Mouse (Mus musculus): ENCODE results near the gene Isyna1. TPM values are rescaled to one million over a fixed set of nuclear protein-coding genes. Genes with fewer than 3 reads are reported as not detected.
"Not testable (repeated sequence)": the region's sequence is repeated elsewhere in the genome, so short reads cannot be mapped to it uniquely, and the experiment has no call there.

Gene Isyna1
- polyA plus RNA-seq, 1 experiment from 2014 or later, result 162 TPM

DNA sequence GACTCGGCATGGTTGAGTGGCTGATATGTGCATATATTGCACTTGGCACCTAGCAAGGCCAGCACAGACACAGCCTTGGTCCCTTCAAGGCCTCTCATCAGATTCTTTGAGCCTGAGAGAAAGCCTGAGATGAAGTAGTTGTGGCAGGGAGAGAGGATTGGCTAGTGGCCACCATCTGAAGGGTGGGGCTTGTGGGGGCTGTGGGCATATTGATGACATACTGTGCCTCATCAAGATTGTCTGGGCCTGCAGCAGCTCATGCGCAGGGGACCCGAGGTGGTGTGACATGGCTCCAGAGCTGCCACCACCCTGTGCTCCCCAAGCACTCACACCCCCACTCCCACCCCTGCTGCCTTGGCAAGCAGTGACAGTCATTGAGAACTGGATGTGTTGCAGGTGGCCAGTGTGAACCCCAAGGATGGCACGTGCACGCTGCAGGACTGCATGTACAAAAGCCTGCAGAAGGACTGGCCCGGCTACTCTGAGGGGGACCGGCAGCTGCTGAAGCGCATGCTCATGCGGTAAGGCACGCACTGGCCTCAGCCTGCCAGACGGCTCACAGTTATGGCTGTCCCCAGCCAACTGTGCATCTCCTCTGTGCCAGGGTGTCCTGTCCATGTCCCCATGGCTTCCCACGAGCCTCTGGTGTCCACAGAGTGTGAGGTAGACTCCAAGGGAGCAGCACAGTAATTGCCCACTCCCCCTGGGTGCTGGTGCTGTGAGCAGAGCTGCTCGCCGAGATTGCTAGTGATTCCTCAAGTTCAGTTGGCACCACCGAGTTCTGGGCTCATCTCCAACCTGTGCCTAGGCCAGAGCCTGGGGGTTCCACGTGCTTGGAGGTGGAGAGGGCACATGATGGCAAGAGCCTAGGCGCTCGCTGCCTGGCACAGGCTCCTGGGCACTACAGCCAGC is 10.4 kb upstream of the Isyna1 start:
- H3K36me3 ChIP-seq, result peaks cover 94% of the 10 kb centered on the region
- no peak overlapping the region for H3K27ac ChIP-seq
- H3K4me1 ChIP-seq, result no peaks in the 10 kb centered on the region
- no peaks in the 10 kb centered on the region for H3K27me3 ChIP-seq
- H3K9me3 ChIP-seq, result no peaks in the 10 kb centered on the region
- no peak overlapping the region for H3K4me2 ChIP-seq (replicated peaks)
- no peak for ATAC-seq (ENCODE audit: low FRiP score, low read depth)
- WGBS, result 94% methylated on average over 18 of the region's 18 CpGs
- no peak overlapping the region for H3K9ac ChIP-seq
- no peak overlapping the region for H3K4me3 ChIP-seq

DNA sequence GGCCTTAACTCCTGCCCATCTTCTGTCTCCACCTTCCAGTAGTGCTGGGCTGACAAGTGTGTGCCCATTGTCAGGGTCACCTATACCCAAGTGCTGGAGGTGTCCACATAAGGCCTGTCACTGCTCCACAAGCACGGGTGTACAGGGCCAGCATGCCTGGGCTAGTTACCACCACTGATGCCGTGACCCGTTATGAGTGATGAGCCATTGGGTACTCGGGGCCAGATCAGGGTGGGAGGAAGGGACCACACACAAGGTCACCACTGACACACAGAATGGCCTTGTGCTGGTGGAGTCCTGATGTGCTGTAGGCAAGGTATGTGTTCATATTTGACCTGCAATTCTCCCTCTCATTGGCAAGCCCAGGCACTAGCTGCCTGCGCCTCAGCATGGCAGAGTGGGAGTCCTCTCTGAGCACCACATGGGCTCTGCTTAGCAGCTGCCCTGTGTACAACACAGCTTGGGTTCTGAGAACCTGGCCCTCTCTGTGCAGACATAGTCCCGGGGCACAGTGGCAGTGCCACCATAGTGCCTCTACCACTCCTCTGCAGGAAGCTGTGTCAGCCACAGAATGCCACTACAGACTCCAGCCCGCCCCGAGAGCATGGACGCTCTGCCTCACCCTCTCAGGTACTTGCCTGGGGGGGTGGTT is 9.4 kb upstream of the Isyna1 start:
- no peaks in the 10 kb centered on the region for H3K4me1 ChIP-seq
- H3K9me3 ChIP-seq, result no peaks in the 10 kb centered on the region
- 88% methylated on average over 9 of the region's 9 CpGs for WGBS
- no peak overlapping the region for H3K27ac ChIP-seq
- H3K27me3 ChIP-seq, result no peaks in the 10 kb centered on the region
- no peak overlapping the region for H3K4me2 ChIP-seq (replicated peaks)
- ATAC-seq (ENCODE audit: low FRiP score, low read depth), result no peak
- peaks cover 97% of the 10 kb centered on the region for H3K36me3 ChIP-seq
- H3K4me3 ChIP-seq, result no peak overlapping the region
- H3K9ac ChIP-seq, result no peak overlapping the region

DNA sequence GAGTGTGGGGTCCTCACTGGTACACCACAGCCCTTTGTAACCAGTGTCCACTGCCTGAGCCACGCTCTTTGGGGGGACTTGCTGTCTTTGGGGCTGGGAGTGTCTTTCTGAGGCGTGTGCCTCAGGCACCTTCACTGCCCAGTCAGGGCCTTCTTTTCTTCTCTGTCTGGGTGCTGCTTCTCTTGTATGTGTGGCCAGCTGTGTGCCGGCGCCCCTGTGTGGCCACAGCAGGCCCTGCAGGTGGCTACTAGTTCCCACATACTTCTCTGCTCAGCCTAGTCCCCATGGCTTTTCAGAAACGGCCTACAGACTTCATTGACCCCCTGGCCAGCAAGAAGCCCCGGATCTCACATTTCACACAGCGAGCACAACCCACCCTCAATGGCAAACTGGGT is 8.9 kb upstream of the Isyna1 start:
- Histone ChIP-seq H3K9me3 (no peaks in the 10 kb centered on the region), H3K9ac (no peak overlapping the region), H3K36me3 (peaks cover 98% of the 10 kb centered on the region), H3K27ac (no peak overlapping the region), H3K4me2 (replicated peaks) (no peak overlapping the region), H3K4me1 (no peaks in the 10 kb centered on the region), H3K4me3 (no peak overlapping the region), H3K27me3 (no peaks in the 10 kb centered on the region)
- WGBS, result 46% methylated on average over 7 of the region's 7 CpGs
- 0 out of 2 replicates have a peak, but pooled peaks have one; percentile 39 for ATAC-seq (ENCODE audit: low FRiP score, low read depth)

DNA sequence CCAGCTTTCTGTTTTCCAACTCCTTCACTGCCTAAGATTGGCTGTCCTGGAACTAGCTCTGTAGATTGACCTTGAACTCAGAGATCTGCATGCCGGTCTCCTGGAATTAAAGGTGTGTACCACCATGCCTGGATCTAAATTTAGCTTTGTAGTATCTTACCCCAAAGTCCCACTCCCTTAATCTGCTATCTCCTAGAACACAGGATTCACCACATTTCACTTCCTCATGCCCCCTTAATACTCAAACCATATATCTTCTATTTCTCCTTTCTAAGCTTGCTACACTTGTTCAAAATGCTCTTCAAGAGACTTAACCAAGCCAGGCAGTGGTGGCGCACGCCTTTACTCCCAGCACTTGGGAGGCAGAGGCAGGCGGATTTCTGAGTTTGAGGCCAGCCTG is 6.2 kb upstream of the Isyna1 start:
- 92% methylated on average over 4 of the region's 4 CpGs for WGBS
- H3K9ac ChIP-seq; ATAC-seq (ENCODE audit: low FRiP score, low read depth); H3K4me1 ChIP-seq; H3K4me3 ChIP-seq; H3K27me3 ChIP-seq; H3K27ac ChIP-seq; H3K9me3 ChIP-seq; H3K4me2 ChIP-seq (replicated peaks): not testable (repeated sequence)
- H3K36me3 ChIP-seq, result peaks cover 93% of the 10 kb centered on the region

DNA sequence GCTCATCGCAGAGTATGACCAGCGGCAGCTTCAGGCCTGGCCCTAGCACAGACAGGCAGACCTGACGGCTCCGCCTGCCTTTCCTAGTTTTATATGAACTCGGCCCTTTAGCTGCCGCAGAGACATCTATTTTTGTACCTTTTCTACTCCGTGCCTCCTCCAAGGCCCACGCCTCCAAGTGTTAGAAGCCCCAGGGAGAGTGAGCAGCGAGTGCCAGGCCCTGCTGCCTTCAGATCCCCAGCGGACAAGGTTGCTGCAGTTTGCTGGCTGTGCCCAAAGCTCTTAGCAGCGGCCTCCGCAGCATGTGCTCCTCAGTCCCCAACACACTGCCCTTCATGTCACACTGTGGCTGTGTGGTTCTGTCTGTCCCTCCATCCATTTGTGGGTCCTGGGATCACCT is 2.6 kb upstream of the Isyna1 start:
- Histone ChIP-seq H3K4me3 (0 out of 2 replicates have a peak overlapping the region, but pooled peaks have one; percentile 1), H3K27me3 (no peaks in the 10 kb centered on the region), H3K4me1 (peaks cover 30% of the 10 kb centered on the region), H3K9ac (no peak overlapping the region), H3K9me3 (no peaks in the 10 kb centered on the region), H3K27ac (no peak overlapping the region), H3K4me2 (replicated peaks) (no peak overlapping the region), H3K36me3 (peaks cover 70% of the 10 kb centered on the region)
- no peak for ATAC-seq (ENCODE audit: low FRiP score, low read depth)
- 86% methylated on average over 12 of the region's 12 CpGs for WGBS

DNA sequence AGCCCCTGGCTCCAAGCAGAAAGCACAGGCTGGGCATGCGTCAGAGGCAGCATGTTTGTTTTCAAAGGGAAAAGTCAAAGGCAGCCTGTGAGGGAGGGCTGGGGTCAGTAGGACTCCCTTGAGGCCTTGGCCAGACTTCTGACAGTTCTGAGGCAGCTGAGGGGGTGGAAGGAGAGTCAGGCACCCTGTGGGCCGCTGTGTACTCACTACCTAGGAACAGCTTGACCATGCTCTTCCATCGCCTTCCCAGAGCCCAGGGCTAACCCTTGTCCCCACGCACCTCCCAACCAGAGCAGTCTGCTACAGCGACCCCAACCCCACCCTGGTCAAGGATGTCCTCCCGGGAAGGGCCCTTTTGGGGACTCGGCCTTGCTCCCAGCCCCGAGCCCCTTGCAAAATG is 1.0 kb upstream of the Isyna1 start:
- H3K9me3 ChIP-seq, result no peaks in the 10 kb centered on the region
- peak overlapping the region; percentile 98 for H3K4me2 ChIP-seq (replicated peaks)
- H3K27ac ChIP-seq, result peak overlapping the region; percentile 79; the same call in 1 of the 2 replicates
- ATAC-seq (ENCODE audit: low FRiP score, low read depth), result no peak
- no peaks in the 10 kb centered on the region for H3K27me3 ChIP-seq
- H3K4me1 ChIP-seq, result peaks cover 46% of the 10 kb centered on the region
- H3K36me3 ChIP-seq, result peaks cover 61% of the 10 kb centered on the region
- peak overlapping the region; percentile 59; the same call in 1 of the 2 replicates for H3K9ac ChIP-seq
- H3K4me3 ChIP-seq, result peak overlapping the region; percentile 70
- 54% methylated on average over 8 of the region's 8 CpGs for WGBS

GRCm38 (mm10) chr8:70594621-70595564 is 720 bp downstream of the Isyna1 start:
- Histone ChIP-seq H3K27ac (peak overlapping the region; percentile 79), H3K9ac (peak overlapping the region; percentile 78), H3K4me3 (peak overlapping the region; percentile 70), H3K4me1 (peaks cover 62% of the 10 kb centered on the region), H3K27me3 (no peaks in the 10 kb centered on the region), H3K36me3 (peaks cover 50% of the 10 kb centered on the region), H3K9me3 (no peaks in the 10 kb centered on the region), H3K4me2 (replicated peaks) (peak overlapping the region; percentile 98)
- 7% methylated on average over 82 of the region's 82 CpGs for WGBS
- ATAC-seq (ENCODE audit: low FRiP score, low read depth), result peak; percentile 1; the same call in 1 of the 2 replicates

DNA sequence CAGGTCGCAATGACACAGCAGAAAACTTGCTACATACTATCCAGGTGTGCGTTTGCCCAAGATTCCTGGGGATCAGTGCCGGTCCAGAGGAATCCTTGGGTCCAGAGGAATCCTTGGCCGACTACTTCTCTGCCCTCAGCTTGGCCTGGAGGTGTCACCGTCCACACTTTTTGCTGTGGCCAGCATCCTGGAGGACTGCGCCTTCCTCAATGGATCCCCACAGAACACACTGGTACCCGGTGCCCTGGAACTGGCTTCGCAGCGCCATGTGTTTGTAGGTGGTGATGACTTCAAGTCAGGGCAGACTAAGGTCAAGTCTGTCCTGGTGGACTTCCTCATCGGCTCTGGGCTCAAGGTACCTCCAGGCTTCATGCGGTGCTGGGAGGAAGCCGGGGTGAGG is 1.6 kb downstream of the Isyna1 start:
- no peak for ATAC-seq (ENCODE audit: low FRiP score, low read depth)
- Histone ChIP-seq H3K4me2 (replicated peaks) (peak overlapping the region; percentile 98), H3K27ac (no peak overlapping the region), H3K27me3 (no peaks in the 10 kb centered on the region), H3K36me3 (peaks cover 46% of the 10 kb centered on the region), H3K4me3 (peak overlapping the region; percentile 70; the same call in 1 of the 2 replicates), H3K9ac (no peak overlapping the region), H3K9me3 (no peaks in the 10 kb centered on the region), H3K4me1 (peaks cover 70% of the 10 kb centered on the region)
- WGBS, result 92% methylated on average over 12 of the region's 12 CpGs

DNA sequence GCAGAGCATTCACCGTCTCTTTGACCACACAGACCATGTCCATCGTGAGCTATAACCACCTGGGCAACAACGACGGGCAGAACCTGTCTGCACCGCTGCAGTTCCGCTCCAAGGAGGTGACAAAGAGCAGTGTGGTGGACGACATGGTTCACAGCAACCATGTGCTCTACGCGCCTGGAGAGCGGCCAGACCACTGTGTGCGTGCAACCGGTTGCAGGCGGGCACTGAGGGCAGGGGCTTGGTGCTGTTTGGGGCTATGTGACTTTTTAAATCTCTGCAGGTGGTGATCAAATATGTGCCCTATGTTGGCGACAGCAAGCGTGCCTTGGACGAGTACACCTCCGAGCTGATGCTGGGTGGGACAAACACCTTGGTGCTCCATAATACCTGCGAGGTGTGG is 2.0 kb downstream of the Isyna1 start:
- WGBS, result 93% methylated on average over 18 of the region's 18 CpGs
- no peaks in the 10 kb centered on the region for H3K9me3 ChIP-seq
- no peak overlapping the region for H3K27ac ChIP-seq
- H3K36me3 ChIP-seq, result peaks cover 43% of the 10 kb centered on the region
- H3K4me2 ChIP-seq (replicated peaks), result peak overlapping the region; percentile 98; the same call in 1 of the 2 replicates
- no peaks in the 10 kb centered on the region for H3K27me3 ChIP-seq
- no peak overlapping the region for H3K4me3 ChIP-seq
- peaks cover 74% of the 10 kb centered on the region for H3K4me1 ChIP-seq
- no peak for ATAC-seq (ENCODE audit: low FRiP score, low read depth)
- H3K9ac ChIP-seq, result no peak overlapping the region

DNA sequence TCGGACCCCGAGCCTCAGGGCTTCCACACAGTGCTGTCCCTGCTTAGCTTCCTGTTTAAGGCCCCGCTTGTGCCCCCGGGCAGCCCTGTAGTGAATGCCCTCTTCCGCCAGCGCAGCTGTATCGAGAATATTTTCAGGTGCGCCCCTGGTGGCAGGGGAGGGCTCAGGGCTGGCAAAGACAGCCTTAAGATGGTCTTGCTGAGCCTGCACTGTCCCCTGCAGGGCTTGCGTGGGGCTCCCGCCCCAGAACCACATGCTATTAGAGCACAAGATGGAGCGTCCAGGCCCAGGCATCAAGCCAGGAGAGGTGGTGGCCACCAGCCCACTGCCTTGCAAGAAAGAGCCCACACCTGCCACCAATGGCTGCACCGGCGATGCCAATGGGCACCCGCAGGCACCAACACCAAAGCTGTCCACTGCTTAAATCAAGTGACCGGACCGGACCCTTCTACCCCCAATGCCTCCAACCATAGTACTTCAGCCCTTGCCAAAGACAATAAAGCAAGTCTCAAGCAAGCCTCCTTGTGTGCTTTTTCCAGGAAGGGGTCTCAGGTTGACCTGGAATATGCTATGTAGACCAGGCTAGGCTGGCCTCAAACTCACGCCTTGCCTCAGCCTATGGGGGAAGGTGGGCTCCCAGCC is 2.7 kb downstream of the Isyna1 start:
- peaks cover 80% of the 10 kb centered on the region for H3K4me1 ChIP-seq
- H3K9ac ChIP-seq, result peak overlapping the region; percentile 35
- WGBS, result 83% methylated on average over 17 of the region's 17 CpGs
- peak overlapping the region; percentile 89 for H3K4me2 ChIP-seq (replicated peaks)
- no peak for ATAC-seq (ENCODE audit: low FRiP score, low read depth)
- H3K27ac ChIP-seq, result no peak overlapping the region
- H3K27me3 ChIP-seq, result no peaks in the 10 kb centered on the region
- peaks cover 2% of the 10 kb centered on the region; the same call in 1 of the 2 replicates for H3K9me3 ChIP-seq
- peaks cover 38% of the 10 kb centered on the region for H3K36me3 ChIP-seq
- H3K4me3 ChIP-seq, result peak overlapping the region; percentile 57

Measured in limb, embryonic 13.5 days (tissue).